Mouse (Mus musculus): ENCODE results near the gene Myh6.

GRCm38 (mm10) chr14:54993636-54994035 is 26.9 kb upstream of the Myh6 start:
- no peak for TF ChIP-seq CTCF (IDR thresholded peaks at IDR 0.05; ENCODE audit: insufficient read depth, low read depth, low read length)
- TF ChIP-seq POLR2A (IDR thresholded peaks at IDR 0.05; ENCODE audit: insufficient read depth, low read depth, low read length): no peak
